Mouse (Mus musculus): ENCODE measurements around the gene St7. TPM values are rescaled to one million over a fixed set of nuclear protein-coding genes. Genes with fewer than 3 reads are reported as not detected.
"Not testable (repeated sequence)": the region's sequence is repeated elsewhere in the genome, so short reads cannot be mapped to it uniquely, and the experiment has no call there.

Gene St7
- polyA plus RNA-seq, 2 experiments = 7.9 to 8.9 TPM

GRCm38 (mm10) chr6:17693726-17694549 lies 1.2 kb downstream of the St7 start:
- DNase-seq (ENCODE audit: low read depth in 3 of 3, low spot score in 3 of 3) (peak; percentile 38 to 48 (median 40)), ATAC-seq (ENCODE audit: insufficient read depth) (peak; percentile 80)
- TF ChIP-seq CTCF (IDR thresholded peaks at IDR 0.05; ENCODE audit: low read depth) (no peak), EP300 (IDR thresholded peaks at IDR 0.05; ENCODE audit: low read depth) (no peak)
- Histone ChIP-seq H3K9ac (replicated peaks) (peak overlapping the region; percentile 92), H3K4me2 (ENCODE audit: low read depth) (peak overlapping the region; percentile 87), H3K9me3 (ENCODE audit: control insufficient read depth, low read length) (no peaks in the 10 kb centered on the region), H3K4me1 (replicated peaks; ENCODE audit: control insufficient read depth in 2 of 2, insufficient read depth in 2 of 2, low read length in 1 of 2) (peaks cover 5 to 12% of the 10 kb centered on the region in 2 experiments), H3K36me3 (replicated peaks; ENCODE audit: control insufficient read depth, insufficient read depth, low read depth) (no peaks in the 10 kb centered on the region), H3K27ac (peak overlapping the region; percentile 58), H3K4me3 (ENCODE audit: insufficient read depth in 1 of 2, low read depth in 2 of 2, low read length in 2 of 2) (peak overlapping the region; percentile 94 to 98), H3K27me3 (ENCODE audit: control insufficient read depth, insufficient read depth, low read length) (no peaks in the 10 kb centered on the region)
- WGBS (ENCODE audit: insufficient replicate concordance) = under 1% methylated on average over 69 of the region's 97 CpGs

- Histone ChIP-seq H3K9me3 (ENCODE audit: control insufficient read depth, low read length) (no peaks in the 10 kb centered on the region), H3K36me3 (replicated peaks; ENCODE audit: control insufficient read depth, insufficient read depth, low read depth) (no peaks in the 10 kb centered on the region), H3K4me2 (ENCODE audit: low read depth) (peak overlapping the region; percentile 87), H3K4me1 (replicated peaks; ENCODE audit: control insufficient read depth in 2 of 2, insufficient read depth in 2 of 2, low read length in 1 of 2) (peaks cover 5 to 12% of the 10 kb centered on the region in 2 experiments), H3K9ac (replicated peaks) (peak overlapping the region; percentile 92), H3K4me3 (ENCODE audit: insufficient read depth in 1 of 2, low read depth in 2 of 2, low read length in 2 of 2) (peak overlapping the region; percentile 94 to 98), H3K27me3 (ENCODE audit: control insufficient read depth, insufficient read depth, low read length) (no peaks in the 10 kb centered on the region), H3K27ac (peak overlapping the region; percentile 58)
- WGBS (ENCODE audit: insufficient replicate concordance) = under 1% methylated on average over 46 of the region's 46 CpGs
- DNase-seq (ENCODE audit: low read depth in 3 of 3, low spot score in 3 of 3) (peak; percentile 31 to 47 (median 36)), ATAC-seq (ENCODE audit: insufficient read depth) (peak; percentile 68)
- TF ChIP-seq CTCF (IDR thresholded peaks at IDR 0.05; ENCODE audit: low read depth) (peak; percentile 51), EP300 (IDR thresholded peaks at IDR 0.05; ENCODE audit: low read depth) (no peak)
Observed at GRCm38 (mm10) chr6:17694550-17694951, 1.8 kb downstream of the St7 start.

GRCm38 (mm10) chr6:17696321-17696734 lies 3.6 kb downstream of the St7 start:
- H3K4me2 ChIP-seq (ENCODE audit: low read depth) = no peak overlapping the region
- H3K4me3 ChIP-seq (ENCODE audit: insufficient read depth in 1 of 2, low read depth in 2 of 2, low read length in 2 of 2) = no peak overlapping the region
- no peak overlapping the region for H3K27ac ChIP-seq
- H3K4me1 ChIP-seq (replicated peaks; ENCODE audit: control insufficient read depth in 2 of 2, insufficient read depth in 2 of 2, low read length in 1 of 2) = peaks cover 5 to 12% of the 10 kb centered on the region in 2 experiments
- no peak for TF ChIP-seq EP300 (IDR thresholded peaks at IDR 0.05; ENCODE audit: low read depth)
- TF ChIP-seq CTCF (IDR thresholded peaks at IDR 0.05; ENCODE audit: low read depth) = peak; percentile 69
- H3K9me3 ChIP-seq (ENCODE audit: control insufficient read depth, low read length) = no peaks in the 10 kb centered on the region
- WGBS (ENCODE audit: insufficient replicate concordance) = 56% methylated on average over 5 of the region's 5 CpGs
- no peaks in the 10 kb centered on the region for H3K27me3 ChIP-seq (ENCODE audit: control insufficient read depth, insufficient read depth, low read length)
- H3K36me3 ChIP-seq (replicated peaks; ENCODE audit: control insufficient read depth, insufficient read depth, low read depth) = no peaks in the 10 kb centered on the region
- ATAC-seq (ENCODE audit: insufficient read depth) (no peak), DNase-seq (ENCODE audit: low read depth in 3 of 3, low spot score in 3 of 3) (peak in 2 of 3 experiments; percentile 6 to 31)
- no peak overlapping the region for H3K9ac ChIP-seq (replicated peaks)

- no peak for TF ChIP-seq CTCF (IDR thresholded peaks at IDR 0.05; ENCODE audit: low read depth)
- no peak for TF ChIP-seq EP300 (IDR thresholded peaks at IDR 0.05; ENCODE audit: low read depth)
- DNase-seq (ENCODE audit: low read depth in 3 of 3, low spot score in 3 of 3) = no peak
- Histone ChIP-seq H3K27me3 (ENCODE audit: control insufficient read depth, insufficient read depth, low read length) (no peaks in the 10 kb centered on the region), H3K36me3 (replicated peaks; ENCODE audit: control insufficient read depth, insufficient read depth, low read depth) (no peaks in the 10 kb centered on the region), H3K27ac (no peak overlapping the region), H3K9me3 (ENCODE audit: control insufficient read depth, low read length) (no peaks in the 10 kb centered on the region), H3K4me2 (ENCODE audit: low read depth) (no peak overlapping the region), H3K4me3 (ENCODE audit: insufficient read depth in 1 of 2, low read depth in 2 of 2, low read length in 2 of 2) (no peak overlapping the region), H3K9ac (replicated peaks) (no peak overlapping the region), H3K4me1 (replicated peaks; ENCODE audit: control insufficient read depth in 2 of 2, insufficient read depth in 2 of 2, low read length in 1 of 2) (peaks cover 0 to 9% of the 10 kb centered on the region in 2 experiments; a peak in 2 of 4 replicates)
- 72% methylated on average over 7 of the region's 7 CpGs for WGBS (ENCODE audit: insufficient replicate concordance)
- no peak for ATAC-seq (ENCODE audit: insufficient read depth)
Observed at GRCm38 (mm10) chr6:17700936-17701612, 8.3 kb downstream of the St7 start.

GRCm38 (mm10) chr6:17704038-17704437 lies 11.3 kb downstream of the St7 start:
- not testable (repeated sequence) for H3K27ac ChIP-seq; H3K27me3 ChIP-seq (ENCODE audit: control insufficient read depth, insufficient read depth, low read length); H3K36me3 ChIP-seq (replicated peaks; ENCODE audit: control insufficient read depth, insufficient read depth, low read depth); DNase-seq (ENCODE audit: low read depth in 3 of 3, low spot score in 3 of 3); H3K9ac ChIP-seq (replicated peaks); ATAC-seq (ENCODE audit: insufficient read depth); H3K4me2 ChIP-seq (ENCODE audit: low read depth); H3K4me3 ChIP-seq (ENCODE audit: insufficient read depth in 1 of 2, low read depth in 2 of 2, low read length in 2 of 2); H3K9me3 ChIP-seq (ENCODE audit: control insufficient read depth, low read length); H3K4me1 ChIP-seq (replicated peaks; ENCODE audit: control insufficient read depth in 2 of 2, insufficient read depth in 2 of 2, low read length in 1 of 2)
- WGBS (ENCODE audit: insufficient replicate concordance) = 78% methylated on average over 1 of the region's 1 CpGs
